Comparison of ENCODE assay signal across 20 mouse cellular contexts in genomic region chr2:142596176-142597170, GRCm38 (mm10).
DNase-seq lines count a peak whose midpoint lies in the region; ATAC-seq and TF ChIP-seq lines count a peak whose summit lies in the region.
"Had no signal": no experiment of that assay in that cellular context is flagged by ENCODE, and none has a peak within 500 bp of the region (broad histone marks: within the 10 kb centered on the region; RNA-seq: fewer than 3 reads in every experiment).

No protein-coding gene starts in this region.

- WGBS in forebrain, postnatal 0 days: 66% methylated on average over 17 of the region's 17 CpGs
- WGBS in forebrain, embryonic 10.5 days: 85% methylated on average over 17 of the region's 17 CpGs
- WGBS in limb, embryonic 10.5 days: 82% methylated on average over 17 of the region's 17 CpGs
- WGBS in stomach, embryonic 14.5 days: 61% methylated on average over 17 of the region's 17 CpGs

- no peaks in the 10 kb centered on the region for H3K4me1 ChIP-seq in forebrain, postnatal 0 days (ENCODE audit: insufficient read depth)
- no peaks in the 10 kb centered on the region for H3K4me1 ChIP-seq in forebrain, embryonic 10.5 days
- peaks cover 19% of the 10 kb centered on the region for H3K4me1 ChIP-seq in limb, embryonic 10.5 days
- no peaks in the 10 kb centered on the region for H3K4me1 ChIP-seq in stomach, embryonic 14.5 days (ENCODE audit: control insufficient read depth, insufficient read depth, low read length)
- H3K4me1 ChIP-seq: embryonic facial prominence, embryonic 12.5 days; stomach, embryonic 15.5 days had no signal

- no peaks in the 10 kb centered on the region for H3K9me3 ChIP-seq in forebrain, postnatal 0 days (ENCODE audit: low read length)
- no peaks in the 10 kb centered on the region for H3K9me3 ChIP-seq in forebrain, embryonic 10.5 days
- no peaks in the 10 kb centered on the region for H3K9me3 ChIP-seq in limb, embryonic 10.5 days (replicated peaks)
- H3K9me3 ChIP-seq in stomach, embryonic 14.5 days (ENCODE audit: control insufficient read depth, low read depth, low read length): no peaks in the 10 kb centered on the region
- H3K9me3 ChIP-seq: embryonic facial prominence, embryonic 12.5 days; limb, embryonic 15.5 days; stomach, embryonic 15.5 days had no signal

- no peak overlapping the region for H3K9ac ChIP-seq in forebrain, postnatal 0 days
- no peak overlapping the region for H3K9ac ChIP-seq in stomach, embryonic 14.5 days (replicated peaks; ENCODE audit: low read depth, low read length)
- H3K9ac ChIP-seq: embryonic facial prominence, embryonic 12.5 days; heart, embryonic 12.5 days; limb, embryonic 15.5 days; stomach, embryonic 15.5 days had no signal

- H3K4me3 ChIP-seq in forebrain, postnatal 0 days (ENCODE audit: low read depth, low read length): no peak overlapping the region
- H3K4me3 ChIP-seq in forebrain, embryonic 10.5 days: no peak overlapping the region
- no peak overlapping the region for H3K4me3 ChIP-seq in limb, embryonic 10.5 days
- no peak overlapping the region for H3K4me3 ChIP-seq in stomach, embryonic 14.5 days (ENCODE audit: low read depth, low read length)
- H3K4me3 ChIP-seq: embryonic facial prominence, embryonic 12.5 days; heart, embryonic 12.5 days; limb, embryonic 15.5 days; myocyte; stomach, embryonic 15.5 days had no signal

- TF ChIP-seq CTCF in forebrain, postnatal 0 days (IDR thresholded peaks at IDR 0.05; ENCODE audit: low read depth): no peak

- H3K4me2 ChIP-seq in forebrain, postnatal 0 days (ENCODE audit: low read depth): no peak overlapping the region
- no peak overlapping the region for H3K4me2 ChIP-seq in stomach, embryonic 14.5 days (replicated peaks; ENCODE audit: low read depth, low read length)
- H3K4me2 ChIP-seq: embryonic facial prominence, embryonic 12.5 days; heart, embryonic 12.5 days; limb, embryonic 15.5 days; stomach, embryonic 15.5 days had no signal

- no peak for DNase-seq in forebrain, postnatal 0 days
- no peak for DNase-seq in forebrain, embryonic 10.5 days (ENCODE audit: extremely low spot score, low spot score)
- peak; percentile 26 for DNase-seq in left cerebral cortex, postnatal 4 days
- DNase-seq in left cerebral cortex, adult 9 months (ENCODE audit: low spot score in 2 of 2): no peak
- DNase-seq in limb, embryonic 10.5 days (ENCODE audit: low spot score): peak; percentile 15
- no peak for DNase-seq in adrenal gland, postnatal 4 days (ENCODE audit: low spot score in 2 of 2)
- DNase-seq: adrenal gland, postnatal 25 days; kidney, adult 9 months; kidney, postnatal 36 days; lung, postnatal 10 days; right cerebral cortex, adult 18-20 months; spleen, adult 18-20 months had no signal

- H3K36me3 ChIP-seq in forebrain, postnatal 0 days (ENCODE audit: insufficient read depth): no peaks in the 10 kb centered on the region
- no peaks in the 10 kb centered on the region for H3K36me3 ChIP-seq in forebrain, embryonic 10.5 days (replicated peaks)
- no peaks in the 10 kb centered on the region for H3K36me3 ChIP-seq in limb, embryonic 10.5 days
- no peaks in the 10 kb centered on the region for H3K36me3 ChIP-seq in stomach, embryonic 14.5 days (ENCODE audit: control insufficient read depth, insufficient read depth, low read length)
- H3K36me3 ChIP-seq: embryonic facial prominence, embryonic 12.5 days; heart, embryonic 12.5 days; limb, embryonic 15.5 days; stomach, embryonic 15.5 days had no signal

- no peak overlapping the region for H3K27ac ChIP-seq in forebrain, postnatal 0 days (ENCODE audit: low read depth, low read length)
- H3K27ac ChIP-seq in forebrain, embryonic 10.5 days: no peak overlapping the region
- H3K27ac ChIP-seq in limb, embryonic 10.5 days: no peak overlapping the region
- no peak overlapping the region for H3K27ac ChIP-seq in stomach, embryonic 14.5 days (ENCODE audit: low read length)
- H3K27ac ChIP-seq: embryonic facial prominence, embryonic 12.5 days; limb, embryonic 15.5 days; stomach, embryonic 15.5 days had no signal

- ATAC-seq in forebrain, postnatal 0 days: peak; percentile 59
- 0 out of 2 replicates have a peak, but pooled peaks have one; percentile 37 for ATAC-seq in stomach, embryonic 14.5 days (ENCODE audit: insufficient number of reproducible peaks, insufficient read depth, low FRiP score, low read depth)
- ATAC-seq: activated CD4-positive, CD25-positive, alpha-beta regulatory T cell, adult 4 months; Patski had no signal

- H3K27me3 ChIP-seq in forebrain, postnatal 0 days (ENCODE audit: insufficient read depth, low read length): no peaks in the 10 kb centered on the region
- peaks cover 96% of the 10 kb centered on the region for H3K27me3 ChIP-seq in forebrain, embryonic 10.5 days (ENCODE audit: poor library complexity, severe bottlenecking)
- H3K27me3 ChIP-seq in limb, embryonic 10.5 days (ENCODE audit: low read depth, poor library complexity, severe bottlenecking): no peaks in the 10 kb centered on the region
- H3K27me3 ChIP-seq in stomach, embryonic 14.5 days (ENCODE audit: control insufficient read depth, insufficient read depth, low read length): no peaks in the 10 kb centered on the region
- H3K27me3 ChIP-seq: embryonic facial prominence, embryonic 12.5 days; limb, embryonic 15.5 days; Patski; stomach, embryonic 15.5 days had no signal

- intact Hi-C loops in left cerebral cortex, postnatal 4 days (cut with DNase I): no loop called here

Comparison
In these comparisons a context has a peak if more than half of its experiments do, and no peak if none do; other contexts are left out.
1. DNase-seq: peak in left cerebral cortex, postnatal 4 days (single experiment) and limb, embryonic 10.5 days (single experiment); none in forebrain, postnatal 0 days (single experiment), forebrain, embryonic 10.5 days (single experiment), left cerebral cortex, adult 9 months (0 of 2) and adrenal gland, postnatal 4 days (0 of 2).